Mouse (Mus musculus): ENCODE data around the gene Adam22. TPM values are rescaled to one million over a fixed set of nuclear protein-coding genes. Genes with fewer than 3 reads are reported as not detected.
"Not testable (repeated sequence)": the region's sequence is repeated elsewhere in the genome, so short reads cannot be mapped to it uniquely, and the experiment has no call there.

Gene Adam22
- polyA plus RNA-seq, 1 experiment from 2014 or later, result 5.3 TPM

DNA sequence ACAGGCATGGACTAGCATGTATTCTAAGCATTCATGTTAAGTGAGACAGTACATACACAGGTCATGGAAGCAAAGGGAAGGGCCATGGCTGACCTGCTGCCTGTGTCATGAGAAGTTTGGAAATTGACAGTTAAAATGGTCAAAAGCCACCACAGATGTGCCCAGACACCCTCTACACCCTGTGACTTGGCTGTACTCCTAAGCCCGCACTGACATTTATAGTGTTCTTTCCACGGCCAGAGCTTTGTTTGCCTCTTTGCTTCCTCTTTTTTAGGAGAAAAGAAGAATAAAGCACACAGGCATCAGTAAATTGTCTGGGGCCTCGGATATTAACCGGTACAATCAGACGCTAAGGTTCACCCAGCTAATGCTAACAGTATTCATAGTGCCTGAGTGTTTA lies 146.3 kb downstream of the Adam22 start:
- no peaks in the 10 kb centered on the region for H3K4me1 ChIP-seq
- no peak overlapping the region for H3K27ac ChIP-seq
- H3K27me3 ChIP-seq (ENCODE audit: low read depth, poor library complexity, severe bottlenecking), result no peaks in the 10 kb centered on the region
- no peaks in the 10 kb centered on the region for H3K9me3 ChIP-seq (replicated peaks)
- no peak for DNase-seq (ENCODE audit: low spot score)
- no peak overlapping the region for H3K4me3 ChIP-seq
- 93% methylated on average over 5 of the region's 5 CpGs for WGBS
- no peaks in the 10 kb centered on the region for H3K36me3 ChIP-seq

DNA sequence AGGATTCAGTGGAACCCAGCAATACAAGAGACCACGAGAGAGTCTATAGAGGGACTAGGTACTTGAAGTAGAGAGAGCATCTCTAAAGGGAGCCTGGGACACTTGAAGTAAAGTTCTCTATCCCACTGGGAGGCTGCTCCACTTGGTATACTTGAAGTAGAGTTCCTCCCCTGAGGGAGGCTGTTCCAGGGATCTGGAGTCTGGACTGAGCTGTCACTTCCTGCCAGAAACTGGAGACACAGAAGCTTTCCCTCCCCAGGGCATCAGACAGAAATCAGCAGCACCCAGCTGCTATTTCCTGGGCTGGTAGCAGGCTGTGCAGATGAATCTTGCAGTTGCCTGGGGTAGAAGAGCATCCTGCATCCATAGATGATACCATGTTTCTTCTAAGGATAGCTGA lies 152.1 kb downstream of the Adam22 start:
- Histone ChIP-seq H3K9me3 (replicated peaks) (no peaks in the 10 kb centered on the region), H3K27ac (no peak overlapping the region), H3K36me3 (no peaks in the 10 kb centered on the region), H3K27me3 (ENCODE audit: low read depth, poor library complexity, severe bottlenecking) (no peaks in the 10 kb centered on the region), H3K4me1 (no peaks in the 10 kb centered on the region), H3K4me3 (no peak overlapping the region)
- DNase-seq (ENCODE audit: low spot score), result no peak
- 80% methylated on average over 1 of the region's 1 CpGs for WGBS

DNA sequence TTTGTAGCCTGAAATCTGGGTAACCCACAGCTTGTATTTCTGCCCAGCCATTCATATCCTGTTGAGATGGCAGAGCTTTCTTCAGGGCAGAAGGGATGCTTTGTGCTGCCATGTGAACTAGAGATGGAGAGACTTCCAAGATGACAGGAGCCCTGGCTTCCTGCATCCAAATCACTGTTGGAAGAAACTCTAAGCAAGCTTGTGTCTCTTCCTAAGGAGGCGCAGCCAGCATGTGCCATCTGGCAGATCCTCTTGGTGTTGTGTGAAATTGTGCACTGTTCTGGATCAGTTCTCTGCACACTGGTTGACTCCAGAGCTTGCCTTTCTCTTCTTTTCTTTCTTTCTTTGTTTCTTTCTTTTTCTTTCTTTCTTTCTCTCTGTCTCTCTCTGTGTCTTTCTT lies 183.0 kb downstream of the Adam22 start:
- not testable (repeated sequence) for H3K27me3 ChIP-seq (ENCODE audit: low read depth, poor library complexity, severe bottlenecking); H3K4me1 ChIP-seq; DNase-seq (ENCODE audit: low spot score); H3K36me3 ChIP-seq; H3K27ac ChIP-seq; H3K9me3 ChIP-seq (replicated peaks); H3K4me3 ChIP-seq
- WGBS, result 96% methylated on average over 1 of the region's 1 CpGs

DNA sequence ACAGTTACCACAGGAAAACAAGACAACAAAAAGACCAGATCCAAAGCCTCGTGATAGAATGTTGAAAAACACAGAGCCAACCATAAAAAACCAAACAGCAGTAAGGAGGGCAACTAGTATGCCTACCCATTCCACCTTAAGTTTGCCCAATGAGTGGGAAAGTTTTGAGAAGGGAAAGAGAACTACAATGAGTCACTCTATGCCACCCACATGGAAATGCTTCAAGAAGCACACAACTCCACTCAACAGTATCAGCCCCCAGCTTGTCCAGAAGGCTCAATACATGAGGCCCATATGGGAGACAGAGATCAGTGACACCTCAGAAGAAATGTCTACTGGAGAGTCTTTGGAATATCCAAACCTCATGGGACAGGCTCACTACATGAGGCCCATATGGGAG lies 187.3 kb downstream of the Adam22 start:
- Histone ChIP-seq H3K27ac (no peak overlapping the region), H3K36me3 (no peaks in the 10 kb centered on the region), H3K9me3 (replicated peaks) (no peaks in the 10 kb centered on the region), H3K27me3 (ENCODE audit: low read depth, poor library complexity, severe bottlenecking) (no peaks in the 10 kb centered on the region), H3K4me3 (no peak overlapping the region), H3K4me1 (no peaks in the 10 kb centered on the region)
- no peak for DNase-seq (ENCODE audit: low spot score)
- 84% methylated on average over 1 of the region's 1 CpGs for WGBS

DNA sequence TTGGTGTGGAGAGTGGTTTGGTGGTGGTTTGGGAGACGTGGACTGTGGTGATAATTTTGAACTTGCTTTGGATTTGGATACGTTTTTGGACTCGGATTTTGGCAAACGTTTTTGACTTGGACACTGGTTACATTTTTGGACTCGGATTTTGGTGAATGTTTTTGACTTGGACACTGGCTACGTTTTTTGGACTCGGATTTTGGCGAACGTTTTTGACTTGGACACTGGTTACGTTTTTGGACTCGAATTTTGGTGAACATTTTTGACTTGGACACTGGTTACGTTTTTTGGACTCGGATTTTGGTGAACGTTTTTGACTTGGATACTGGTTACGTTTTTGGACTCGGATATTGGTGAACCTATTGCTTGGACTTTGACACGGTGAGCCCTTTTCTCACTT lies 189.8 kb downstream of the Adam22 start:
- H3K9me3 ChIP-seq (replicated peaks), result no peaks in the 10 kb centered on the region
- 91% methylated on average over 17 of the region's 17 CpGs for WGBS
- no peak overlapping the region for H3K4me3 ChIP-seq
- DNase-seq (ENCODE audit: low spot score), result no peak
- H3K36me3 ChIP-seq, result no peaks in the 10 kb centered on the region
- H3K27me3 ChIP-seq (ENCODE audit: low read depth, poor library complexity, severe bottlenecking), result no peaks in the 10 kb centered on the region
- H3K4me1 ChIP-seq, result no peaks in the 10 kb centered on the region
- no peak overlapping the region for H3K27ac ChIP-seq

DNA sequence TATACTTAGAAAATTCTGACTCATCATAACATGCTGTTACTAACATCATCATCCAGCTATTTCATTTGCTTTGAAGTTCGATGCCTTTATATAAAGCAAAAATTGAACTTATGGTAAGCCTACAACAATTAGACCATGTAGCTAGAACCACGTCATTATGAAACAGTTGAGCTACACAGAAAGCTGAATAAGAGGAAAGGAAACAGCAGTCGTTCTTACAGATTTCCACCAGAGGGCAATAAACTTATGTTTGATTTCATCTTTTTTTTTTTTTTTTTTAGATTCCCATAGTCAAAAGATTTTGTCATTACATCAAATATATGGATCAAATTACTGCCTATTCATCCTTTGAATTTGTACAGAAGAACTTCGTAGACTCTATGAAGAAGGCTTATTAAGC lies 203.2 kb downstream of the Adam22 start:
- WGBS, result 67% methylated on average over 4 of the region's 4 CpGs
- no peaks in the 10 kb centered on the region for H3K4me1 ChIP-seq
- no peak for DNase-seq (ENCODE audit: low spot score)

DNA sequence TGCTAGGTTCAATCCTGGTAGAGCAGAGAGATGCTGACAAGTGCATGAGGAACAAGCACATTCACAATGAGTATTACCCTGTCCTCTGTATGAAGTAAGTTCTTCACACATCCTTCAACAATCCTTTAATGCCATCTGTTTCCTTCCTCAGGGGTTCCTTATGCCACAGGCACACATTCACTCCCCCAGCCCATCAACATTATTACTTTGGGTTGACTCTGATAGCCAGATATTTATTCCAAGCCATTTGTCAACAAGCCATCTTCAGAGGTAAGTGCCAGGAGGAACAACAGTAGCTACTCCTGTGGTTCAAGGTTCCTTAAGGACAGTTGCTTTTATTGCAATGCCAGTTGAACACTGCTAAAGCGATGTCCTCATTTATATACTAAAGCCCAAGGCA lies 216.3 kb downstream of the Adam22 start:
- Histone ChIP-seq H3K9me3 (replicated peaks) (no peaks in the 10 kb centered on the region), H3K36me3 (no peaks in the 10 kb centered on the region), H3K4me1 (no peaks in the 10 kb centered on the region), H3K27ac (no peak overlapping the region), H3K27me3 (ENCODE audit: low read depth, poor library complexity, severe bottlenecking) (no peaks in the 10 kb centered on the region), H3K4me3 (no peak overlapping the region)
- no peak for DNase-seq (ENCODE audit: low spot score)
- 96% methylated on average over 1 of the region's 1 CpGs for WGBS

More for the DNA sequence above, 203.2 kb downstream of the Adam22 start:
- Histone ChIP-seq H3K9me3 (replicated peaks) (no peaks in the 10 kb centered on the region), H3K27ac (no peak overlapping the region), H3K27me3 (ENCODE audit: low read depth, poor library complexity, severe bottlenecking) (no peaks in the 10 kb centered on the region), H3K36me3 (no peaks in the 10 kb centered on the region), H3K4me3 (no peak overlapping the region)

DNA sequence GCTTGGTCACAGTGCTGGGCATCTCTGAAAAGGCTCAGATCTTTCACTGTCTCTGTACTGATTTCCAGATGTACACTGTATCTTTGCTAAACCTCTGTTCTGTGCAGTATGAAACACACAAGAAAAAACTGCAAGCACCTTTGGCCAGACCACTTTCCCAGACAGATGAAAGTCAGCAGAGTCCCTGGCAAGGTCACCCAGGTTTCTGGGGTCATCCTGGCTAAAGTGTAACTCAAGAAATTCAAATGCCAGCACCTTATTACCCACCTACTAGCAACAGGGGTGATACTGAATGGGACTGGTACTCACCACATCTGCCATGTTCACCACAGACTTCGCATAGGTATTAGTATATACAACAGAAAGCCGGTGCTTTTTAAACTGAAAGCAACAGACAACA lies 221.8 kb downstream of the Adam22 start:
- no peak for DNase-seq (ENCODE audit: low spot score)
- Histone ChIP-seq H3K27ac (no peak overlapping the region), H3K9me3 (replicated peaks) (no peaks in the 10 kb centered on the region), H3K27me3 (ENCODE audit: low read depth, poor library complexity, severe bottlenecking) (no peaks in the 10 kb centered on the region), H3K36me3 (no peaks in the 10 kb centered on the region), H3K4me3 (no peak overlapping the region), H3K4me1 (peaks cover 5% of the 10 kb centered on the region; the same call in 1 of the 2 replicates)
- 94% methylated on average over 2 of the region's 2 CpGs for WGBS

DNA sequence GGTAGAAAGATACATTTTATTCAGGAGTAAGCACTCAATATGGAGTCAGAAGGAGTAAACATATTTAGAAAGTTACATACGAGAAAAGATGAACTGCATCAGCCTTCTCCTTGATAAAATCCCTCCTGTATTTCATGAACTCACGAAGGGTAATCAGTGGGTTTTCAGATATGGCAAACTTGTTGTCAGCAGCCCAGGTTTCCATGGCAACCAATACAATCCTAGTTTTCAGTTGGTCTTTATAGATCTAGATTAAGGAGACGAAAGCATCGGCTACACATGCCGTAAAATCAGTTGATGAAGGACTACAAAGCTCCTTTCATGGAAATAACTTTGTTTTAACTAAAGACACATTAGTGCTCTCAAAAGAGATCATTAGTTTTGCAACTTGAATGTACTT lies 222.5 kb downstream of the Adam22 start:
- Histone ChIP-seq H3K27ac (no peak overlapping the region), H3K27me3 (ENCODE audit: low read depth, poor library complexity, severe bottlenecking) (no peaks in the 10 kb centered on the region), H3K9me3 (replicated peaks) (no peaks in the 10 kb centered on the region), H3K36me3 (no peaks in the 10 kb centered on the region), H3K4me1 (peaks cover 5% of the 10 kb centered on the region; the same call in 1 of the 2 replicates), H3K4me3 (no peak overlapping the region)
- no peak for DNase-seq (ENCODE audit: low spot score)
- WGBS, result 71% methylated on average over 5 of the region's 5 CpGs

DNA sequence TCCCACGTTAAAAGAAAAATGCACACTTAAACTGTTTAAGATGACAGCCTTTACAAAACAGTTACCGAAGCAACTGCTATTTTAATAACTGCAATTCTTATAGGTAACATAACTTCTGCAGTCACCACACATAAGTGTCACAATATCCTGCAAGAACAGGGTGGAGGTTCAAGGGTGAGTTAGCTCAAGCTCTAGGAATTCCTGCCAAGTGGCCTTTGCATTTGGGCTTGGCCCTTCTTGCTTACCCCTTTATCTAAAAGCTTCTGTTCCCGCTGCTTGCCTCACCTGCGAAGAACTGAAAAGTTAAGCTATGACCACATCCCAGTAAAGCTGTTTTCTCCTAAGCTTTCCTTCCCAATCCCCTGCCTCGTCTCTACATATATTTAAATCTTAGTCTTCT lies 235.4 kb downstream of the Adam22 start:
- H3K36me3 ChIP-seq, result no peaks in the 10 kb centered on the region
- no peaks in the 10 kb centered on the region for H3K9me3 ChIP-seq (replicated peaks)
- H3K4me1 ChIP-seq, result no peaks in the 10 kb centered on the region
- no peak overlapping the region for H3K4me3 ChIP-seq
- 89% methylated on average over 5 of the region's 5 CpGs for WGBS
- H3K27me3 ChIP-seq (ENCODE audit: low read depth, poor library complexity, severe bottlenecking), result no peaks in the 10 kb centered on the region
- DNase-seq (ENCODE audit: low spot score), result no peak
- no peak overlapping the region for H3K27ac ChIP-seq

DNA sequence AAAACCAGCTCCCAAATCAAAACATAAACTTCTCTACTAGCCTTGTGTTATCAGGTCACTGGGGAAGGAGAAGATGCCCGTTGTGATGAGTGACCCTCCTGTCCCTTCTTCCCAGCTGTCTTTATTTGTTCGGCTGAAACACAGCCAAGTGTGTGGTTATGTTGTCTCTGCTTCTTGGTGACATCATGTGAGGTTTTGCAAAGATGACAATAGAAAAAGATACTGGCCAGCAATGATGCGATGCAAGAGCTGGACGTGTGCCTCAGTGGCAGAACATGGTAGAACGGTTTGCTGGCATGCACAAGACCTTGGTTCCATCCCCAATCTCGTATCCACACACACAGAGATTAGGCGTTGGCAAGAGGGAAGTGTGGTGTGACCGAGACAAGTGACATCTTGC lies 236.0 kb downstream of the Adam22 start:
- DNase-seq (ENCODE audit: low spot score), result no peak

DNA sequence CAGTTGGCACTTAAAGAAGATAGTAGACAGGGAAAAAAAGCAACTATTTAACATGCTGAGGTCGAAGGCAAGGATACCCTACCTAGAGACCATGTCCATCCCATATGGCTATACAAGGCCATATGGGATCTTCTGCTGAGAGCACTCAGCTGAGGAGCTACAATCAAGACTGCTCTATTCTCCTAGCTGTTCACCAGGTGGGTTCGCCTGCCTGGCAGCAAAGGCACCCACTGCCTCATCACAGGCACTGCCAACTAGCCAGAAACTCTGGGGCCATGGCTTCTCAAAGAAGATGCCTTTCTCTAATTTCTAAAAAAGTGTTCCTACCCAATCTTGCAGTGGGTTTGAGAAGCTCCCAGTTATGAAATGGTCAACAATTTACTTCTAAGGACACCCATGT lies 238.2 kb downstream of the Adam22 start:
- H3K4me1 ChIP-seq, result no peaks in the 10 kb centered on the region
- 84% methylated on average over 2 of the region's 2 CpGs for WGBS
- DNase-seq (ENCODE audit: low spot score), result no peak
- no peak overlapping the region for H3K27ac ChIP-seq
- no peaks in the 10 kb centered on the region for H3K36me3 ChIP-seq
- no peaks in the 10 kb centered on the region for H3K9me3 ChIP-seq (replicated peaks)
- no peaks in the 10 kb centered on the region for H3K27me3 ChIP-seq (ENCODE audit: low read depth, poor library complexity, severe bottlenecking)
- H3K4me3 ChIP-seq, result no peak overlapping the region

More for the DNA sequence above, 236.0 kb downstream of the Adam22 start:
- H3K27me3 ChIP-seq (ENCODE audit: low read depth, poor library complexity, severe bottlenecking), result no peaks in the 10 kb centered on the region
- H3K4me3 ChIP-seq, result no peak overlapping the region
- no peaks in the 10 kb centered on the region for H3K9me3 ChIP-seq (replicated peaks)
- no peaks in the 10 kb centered on the region for H3K4me1 ChIP-seq
- WGBS, result 91% methylated on average over 8 of the region's 8 CpGs
- no peak overlapping the region for H3K27ac ChIP-seq
- no peaks in the 10 kb centered on the region for H3K36me3 ChIP-seq

DNA sequence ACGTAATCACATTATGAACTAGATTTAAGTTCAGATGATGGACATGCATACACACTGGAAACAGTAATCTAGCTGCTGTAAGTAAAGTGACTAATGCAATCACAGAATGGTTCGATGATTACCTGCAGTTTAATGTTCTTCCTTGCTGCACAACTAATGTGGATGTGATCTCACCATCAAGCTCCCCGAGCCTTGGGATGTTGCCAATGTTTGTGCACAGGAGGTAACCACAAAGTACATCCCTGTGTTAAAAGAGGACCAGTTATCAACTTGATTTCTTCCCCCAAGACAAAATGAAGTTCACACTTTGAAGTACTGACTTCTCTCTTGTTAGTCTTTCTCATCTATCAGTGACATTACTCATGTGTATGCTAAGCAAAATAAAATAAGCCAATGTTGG lies 247.0 kb downstream of the Adam22 start:
- no peaks in the 10 kb centered on the region for H3K36me3 ChIP-seq
- H3K27me3 ChIP-seq (ENCODE audit: low read depth, poor library complexity, severe bottlenecking), result no peaks in the 10 kb centered on the region
- H3K4me1 ChIP-seq, result no peaks in the 10 kb centered on the region
- no peak overlapping the region for H3K4me3 ChIP-seq
- DNase-seq (ENCODE audit: low spot score), result no peak
- WGBS, result 96% methylated on average over 3 of the region's 3 CpGs
- no peak overlapping the region for H3K27ac ChIP-seq
- no peaks in the 10 kb centered on the region for H3K9me3 ChIP-seq (replicated peaks)

DNA sequence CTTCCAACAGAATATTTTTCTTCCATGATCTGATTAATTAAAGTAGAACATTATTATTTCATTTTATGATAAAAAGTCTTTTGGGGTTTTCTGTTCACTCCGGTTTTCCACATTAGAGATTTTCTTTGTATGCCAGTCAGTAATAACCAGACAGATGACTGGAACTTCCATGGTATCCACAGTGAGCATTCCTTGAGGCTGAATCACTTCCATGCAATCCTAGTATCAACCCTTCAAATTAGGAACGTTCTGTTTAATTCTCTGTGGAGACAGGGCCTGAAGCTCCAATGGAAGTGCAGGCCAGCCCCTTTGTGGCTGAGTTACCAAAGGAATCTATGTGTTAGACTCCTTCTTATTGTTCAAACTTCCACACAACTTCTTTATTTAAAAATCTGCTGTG lies 247.9 kb downstream of the Adam22 start:
- no peaks in the 10 kb centered on the region for H3K27me3 ChIP-seq (ENCODE audit: low read depth, poor library complexity, severe bottlenecking)
- H3K27ac ChIP-seq, result no peak overlapping the region
- 88% methylated on average over 2 of the region's 2 CpGs for WGBS
- DNase-seq (ENCODE audit: low spot score), result no peak
- no peak overlapping the region for H3K4me3 ChIP-seq
- no peaks in the 10 kb centered on the region for H3K36me3 ChIP-seq
- H3K9me3 ChIP-seq (replicated peaks), result no peaks in the 10 kb centered on the region
- no peaks in the 10 kb centered on the region for H3K4me1 ChIP-seq
